Mouse (Mus musculus) G1E (cell line): ENCODE measurements around the gene Prss33. TPM values are rescaled to one million over a fixed set of nuclear protein-coding genes. Genes with fewer than 3 reads are reported as not detected.
"Not testable (repeated sequence)": the region's sequence is repeated elsewhere in the genome, so short reads cannot be mapped to it uniquely, and the experiment has no call there.

Source experiments
- ATAC-seq: 2 replicates; pipeline ENCODE4 v1.8.0; 2016; ENCODE audit warnings: mild to moderate bottlenecking; ENCODE audit not compliant: insufficient number of reproducible peaks, poor library complexity, low FRiP score, severe bottlenecking; ENCODE audit errors: extremely low read depth
- DNase-seq: peaks from one replicate; pipeline ENCODE4 v3.0.0; 2012; ENCODE audit warnings: low spot score
- H3K27me3 ChIP-seq: 2 replicates; pipeline ENCODE4 v1.6.1; 2012; ENCODE audit warnings: mild to moderate bottlenecking, low read length, inconsistent platforms; ENCODE audit not compliant: insufficient read depth
- H3K36me3 ChIP-seq: replicated peaks from 2 replicates; pipeline ENCODE3; 2012; ENCODE audit warnings: mild to moderate bottlenecking, inconsistent platforms
- H3K4me1 ChIP-seq: 2 replicates; pipeline ENCODE4 v1.6.1; 2012; ENCODE audit warnings: low read depth, low read length, inconsistent platforms, mixed read lengths; ENCODE audit not compliant: insufficient read depth
- H3K4me3 ChIP-seq: 2 replicates; pipeline ENCODE4 v1.5.1; 2012; ENCODE audit warnings: low read depth, mild to moderate bottlenecking, inconsistent platforms, low read length, moderate library complexity, mixed read lengths
- H3K9me3 ChIP-seq: replicated peaks from 2 replicates; pipeline ENCODE4 v1.6.1; 2012; ENCODE audit warnings: inconsistent platforms
- CTCF ChIP-seq: IDR thresholded peaks from 2 replicates; pipeline ENCODE4 v1.5.1; 2012; ENCODE audit warnings: low read depth, low read length, inconsistent platforms, mixed read lengths
- GATA1 ChIP-seq: IDR thresholded peaks from 2 replicates; pipeline ENCODE4 v1.6.1; 2012; ENCODE audit warnings: borderline replicate concordance, low read length, inconsistent platforms, mixed read lengths
- GATA2 ChIP-seq: IDR thresholded peaks from 2 replicates; pipeline ENCODE4 v1.6.1; 2012; ENCODE audit warnings: low read depth, low read length, inconsistent platforms, borderline replicate concordance
- POLR2AphosphoS5 ChIP-seq: IDR thresholded peaks from 2 replicates; pipeline ENCODE4 v1.6.1; 2012; ENCODE audit warnings: low read depth, low read length, inconsistent platforms; ENCODE audit not compliant: insufficient replicate concordance
- TAL1 ChIP-seq: conservative IDR thresholded peaks from 2 replicates; pipeline ENCODE4 v1.6.1; 2012; ENCODE audit warnings: low read depth, low read length, inconsistent platforms, mixed read lengths
- polyA plus RNA-seq: library from polyadenylated mRNA; stranded (reverse); fragments of >175 nt; gene quantifications from 2 replicates; pipeline ENCODE4 v1.2.3, GENCODE M21; 2012
- total RNA-seq, 2 experiments: library from RNA; stranded (forward) in 1 of 2; stranded (reverse) in 1 of 2; fragments of 200-1000 nt in 1 of 2; fragments of >200 nt in 1 of 2; fragmentation: Nextera tagmentation in 1 of 2; gene quantifications; 2 replicates each; pipeline ENCODE4 v1.2.3; 2014 to 2017

Gene Prss33
- total RNA-seq (2014; fragmentation: Nextera tagmentation): not detected in 2 replicates
- 0.11 TPM in 1 of 2 replicates, not detected in the other for total RNA-seq (2017)
- not detected in 2 replicates for polyA plus RNA-seq

DNA sequence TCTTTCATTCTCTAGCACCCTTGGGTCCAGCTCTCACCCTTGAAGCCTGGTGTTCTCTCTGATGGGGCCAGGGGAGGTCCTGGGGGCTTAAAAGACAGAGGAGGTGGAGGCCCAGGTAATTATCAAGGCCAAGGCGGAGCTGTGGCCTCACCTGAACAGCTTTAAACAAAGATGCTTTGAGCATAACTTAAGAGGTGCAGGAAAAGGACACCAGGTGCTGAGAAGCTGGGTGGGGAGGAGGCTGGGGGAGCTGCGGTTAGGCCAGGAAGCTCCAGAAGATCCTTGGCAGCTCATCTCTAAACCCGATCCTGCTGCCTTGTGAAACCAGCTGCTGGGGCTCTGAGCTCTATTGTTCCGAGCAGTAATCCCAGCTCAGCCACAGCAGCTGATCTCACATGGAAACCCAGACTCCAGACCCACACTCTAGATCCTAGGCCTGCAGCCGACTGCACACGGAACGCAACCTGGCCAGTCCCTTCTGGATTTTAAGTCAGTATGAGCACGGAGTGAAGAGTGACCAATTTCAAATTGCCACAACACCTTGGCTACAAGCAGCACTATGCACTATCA, at the start of gene Prss33:
TSS of gene Prss33 (minus strand) at position 51 of the 570 bp plus-strand sequence.
- no peak for TF ChIP-seq POLR2AphosphoS5
- TF ChIP-seq GATA1: no peak
- no peak for TF ChIP-seq GATA2
- no peak for TF ChIP-seq CTCF
- no peak for TF ChIP-seq TAL1
- H3K4me3 ChIP-seq: no peak within 1 kb of the TSS
- peaks cover 8% of the 10 kb centered on the region for H3K4me1 ChIP-seq
- H3K9me3 ChIP-seq: no peaks in the 10 kb centered on the region
- no peak for DNase-seq
- peaks cover 51% of the 10 kb centered on the region for H3K27me3 ChIP-seq
- ATAC-seq: no peak
- H3K36me3 ChIP-seq: no peaks in the 10 kb centered on the region

DNA sequence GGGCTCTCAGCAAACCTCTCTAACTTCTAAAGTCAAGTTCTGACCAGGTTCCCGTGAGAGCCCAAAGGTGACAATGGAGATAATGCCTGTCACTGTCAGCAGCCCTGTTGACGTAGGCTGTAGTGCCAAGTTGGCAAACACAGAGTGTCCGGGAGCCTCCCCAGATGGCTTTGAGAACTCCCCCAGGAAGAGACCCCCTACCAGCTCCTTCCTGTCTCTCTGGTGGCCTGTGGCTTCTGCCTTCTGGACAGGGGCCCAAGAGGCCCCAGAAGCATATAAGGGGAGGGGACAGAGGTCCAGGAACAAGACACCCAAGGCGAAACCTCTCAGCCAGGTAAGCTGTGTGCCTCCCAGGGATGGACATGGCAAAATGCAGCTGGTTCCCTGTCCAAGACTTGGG, 44.7 kb upstream of the Prss33 start, which contains the start of the genes Dcpp1 and Dcpp2:
TSS of gene Dcpp1 (plus strand) at position 301 of the 400 bp plus-strand sequence.
TSS of gene Dcpp2 (plus strand) at position 305 of the 400 bp plus-strand sequence.
- not testable (repeated sequence) for DNase-seq, H3K36me3 ChIP-seq, H3K9me3 ChIP-seq, H3K4me3 ChIP-seq, H3K27me3 ChIP-seq, H3K4me1 ChIP-seq, ATAC-seq

DNA sequence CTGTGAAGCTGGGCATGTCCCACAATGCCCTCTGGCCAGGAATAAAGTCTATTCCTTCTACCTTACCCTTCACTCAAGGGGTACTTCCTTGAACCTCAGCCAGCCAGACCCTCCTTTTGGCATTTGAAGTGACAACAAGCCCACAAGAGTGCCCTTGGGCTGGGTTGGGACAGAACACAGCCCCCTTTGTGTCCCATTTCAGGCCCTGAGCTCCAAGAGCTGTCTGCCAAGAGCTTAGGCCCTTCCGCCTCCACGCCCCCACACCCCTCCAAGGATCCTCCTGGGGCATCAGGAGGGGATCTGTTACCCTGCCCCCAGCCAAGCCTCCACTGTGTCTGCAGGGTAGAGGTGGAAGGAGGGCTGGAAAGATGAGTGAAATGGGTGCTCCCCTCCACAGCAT, 41.3 kb upstream of the Prss33 start:
- H3K27me3 ChIP-seq: no peaks in the 10 kb centered on the region

DNA sequence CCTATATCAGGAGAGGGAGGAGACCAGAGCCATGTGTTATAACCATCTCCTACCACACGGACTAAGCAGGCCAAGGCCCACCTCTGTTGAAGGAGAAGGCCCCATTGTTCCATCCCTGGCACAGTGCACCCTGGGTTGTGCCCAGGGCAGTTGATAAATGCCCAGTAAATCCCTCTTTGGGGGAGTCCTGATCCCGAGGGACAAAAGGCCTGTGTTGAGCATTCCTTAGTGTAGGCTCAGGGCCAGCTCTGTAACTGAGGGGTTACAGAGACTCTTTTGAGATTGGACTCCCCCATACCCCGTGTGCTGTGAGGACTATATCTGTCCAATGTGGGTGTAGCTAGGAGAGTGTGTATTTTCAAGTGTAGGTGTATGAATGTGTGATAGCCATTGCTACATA, 40.9 kb upstream of the Prss33 start:
- TF ChIP-seq CTCF (no peak), POLR2AphosphoS5 (no peak), GATA2 (no peak), TAL1 (no peak), GATA1 (no peak)
- no peak for ATAC-seq

More for the DNA sequence above, 41.3 kb upstream of the Prss33 start:
- TF ChIP-seq GATA1: no peak
- TF ChIP-seq POLR2AphosphoS5: no peak
- TF ChIP-seq CTCF: no peak
- no peak for TF ChIP-seq TAL1
- no peak for TF ChIP-seq GATA2
- H3K4me1 ChIP-seq: no peaks in the 10 kb centered on the region
- H3K36me3 ChIP-seq: no peaks in the 10 kb centered on the region
- DNase-seq (no peak), ATAC-seq (no peak)
- no peaks in the 10 kb centered on the region for H3K9me3 ChIP-seq
- H3K4me3 ChIP-seq: no peak overlapping the region

DNA sequence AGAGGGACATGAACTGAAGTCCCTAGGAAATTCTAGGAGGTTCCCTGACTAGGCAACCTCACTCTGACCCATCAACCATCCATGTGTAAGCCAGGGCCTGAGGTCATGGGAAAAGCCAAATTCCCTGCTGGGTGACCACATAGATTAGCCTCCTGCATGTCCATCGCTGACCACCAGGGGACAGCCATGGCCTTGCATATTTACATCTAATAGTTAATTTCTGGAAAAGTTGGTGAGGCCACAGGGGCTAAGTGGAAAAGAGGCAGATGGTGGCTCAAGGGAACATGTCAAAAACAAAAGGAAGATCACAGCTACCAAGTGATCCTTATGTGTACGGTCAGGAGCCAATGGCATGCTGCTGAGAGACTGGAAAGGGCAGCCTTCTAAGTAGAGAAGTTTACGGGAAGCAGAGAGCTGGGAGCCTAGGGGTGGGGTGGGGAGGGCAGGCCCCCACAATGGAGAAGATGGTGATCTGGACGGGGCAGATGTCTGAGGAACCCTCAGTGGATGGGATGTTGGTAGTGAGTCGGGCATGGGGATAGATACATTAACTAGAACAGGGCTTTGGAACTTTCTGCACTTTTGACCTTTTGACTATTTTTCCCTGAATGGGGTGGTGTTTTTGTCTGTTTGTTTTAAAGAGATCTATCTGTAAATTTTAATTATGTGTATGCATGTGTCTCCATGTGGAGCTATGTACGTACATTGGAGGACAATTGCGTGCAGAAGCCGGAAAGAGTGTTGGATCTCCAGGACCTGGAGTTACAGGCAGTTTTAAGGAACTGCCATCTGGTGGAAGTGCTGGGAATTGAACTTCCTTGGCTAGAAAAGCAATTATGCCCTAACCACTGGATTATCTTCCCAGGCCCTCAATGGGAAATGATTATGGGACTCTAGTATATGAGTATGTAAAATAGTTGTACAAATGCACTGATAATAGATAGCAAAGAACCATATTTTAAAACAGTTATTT, 38.3 kb upstream of the Prss33 start:
- ATAC-seq: no peak
- no peak for TF ChIP-seq GATA2
- peak; percentile 64 for TF ChIP-seq CTCF

More for the DNA sequence above, 40.9 kb upstream of the Prss33 start:
- Histone ChIP-seq H3K4me1 (no peaks in the 10 kb centered on the region), H3K9me3 (no peaks in the 10 kb centered on the region), H3K4me3 (no peak overlapping the region), H3K27me3 (no peaks in the 10 kb centered on the region), H3K36me3 (no peaks in the 10 kb centered on the region)
- no peak for DNase-seq

DNA sequence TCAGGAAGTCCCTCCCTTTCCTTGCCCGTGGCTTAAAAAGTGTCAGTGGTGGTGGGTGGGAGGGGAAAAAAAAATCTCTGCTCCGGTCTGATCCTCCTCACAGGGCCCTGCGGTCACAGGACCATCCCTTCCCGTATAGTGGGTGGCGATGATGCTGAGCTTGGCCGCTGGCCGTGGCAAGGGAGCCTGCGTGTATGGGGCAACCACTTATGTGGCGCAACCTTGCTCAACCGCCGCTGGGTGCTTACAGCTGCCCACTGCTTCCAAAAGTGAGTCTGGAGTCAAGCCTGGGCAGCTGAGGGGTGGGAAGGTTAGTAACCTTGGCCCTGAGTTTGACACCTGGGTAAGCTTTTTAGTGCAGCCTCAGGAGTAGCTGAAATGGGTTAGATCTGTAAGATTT, 32.7 kb upstream of the Prss33 start:
- no peaks in the 10 kb centered on the region for H3K36me3 ChIP-seq
- 0 out of 2 replicates have a peak, but pooled peaks cover 2% of the 10 kb centered on the region for H3K27me3 ChIP-seq
- H3K9me3 ChIP-seq: 0 out of 2 replicates have a peak, but pooled peaks cover 2% of the 10 kb centered on the region
- no peak overlapping the region for H3K4me3 ChIP-seq
- no peak for DNase-seq
- no peak for TF ChIP-seq GATA1
- no peak for TF ChIP-seq TAL1
- H3K4me1 ChIP-seq: no peaks in the 10 kb centered on the region
- no peak for ATAC-seq

More for the DNA sequence above, 38.3 kb upstream of the Prss33 start:
- Histone ChIP-seq H3K4me3 (no peak overlapping the region), H3K4me1 (no peaks in the 10 kb centered on the region), H3K27me3 (0 out of 2 replicates have a peak, but pooled peaks cover 2% of the 10 kb centered on the region), H3K36me3 (no peaks in the 10 kb centered on the region), H3K9me3 (no peaks in the 10 kb centered on the region)
- DNase-seq: no peak
